Mouse (Mus musculus): ENCODE data around the gene Stac3. TPM values are rescaled to one million over a fixed set of nuclear protein-coding genes. Genes with fewer than 3 reads are reported as not detected.

Stac3 gene
- total RNA-seq, 1 experiment from 2014 or later = 1.7 TPM

Other genes starting within 250 kb of the Stac3 start
- 7.6 and 11.5 TPM in 2 replicates for gene Kif5a, start 238.3 kb upstream of the Stac3 start, total RNA-seq (2021)
- gene Dctn2, start 235.3 kb upstream of the Stac3 start, total RNA-seq (2021) = 142 and 153 TPM in 2 replicates
- 47.9 and 54.0 TPM in 2 replicates for gene Mbd6, start 212.7 kb upstream of the Stac3 start, total RNA-seq (2021)
- 81.9 and 98.4 TPM in 2 replicates for gene Mars, start 189.9 kb upstream of the Stac3 start, total RNA-seq (2021)
- gene Arhgap9, start 179.7 kb upstream of the Stac3 start, total RNA-seq (2021) = 2.1 and 15.2 TPM in 2 replicates
- gene Gli1, start 159.7 kb upstream of the Stac3 start, total RNA-seq (2021) = 3.9 and 4.7 TPM in 2 replicates
- gene Inhbe, start 147.3 kb upstream of the Stac3 start, total RNA-seq (2021) = 0.82 TPM in 1 of 2 replicates, not detected in the other
- 0.79 and 14.4 TPM in 2 replicates for gene Inhbc, start 131.3 kb upstream of the Stac3 start, total RNA-seq (2021)
- 113 TPM in 2 replicates for gene R3hdm2, start 121.4 kb upstream of the Stac3 start, total RNA-seq (2021)
- gene Ndufa4l2, start 13.3 kb downstream of the Stac3 start, total RNA-seq (2021) = 53.5 and 55.7 TPM in 2 replicates
- gene Shmt2, start 20.8 kb downstream of the Stac3 start, total RNA-seq (2021) = 50.9 and 57.3 TPM in 2 replicates
- 7.4 and 8.0 TPM in 2 replicates for gene Nxph4, start 32.9 kb downstream of the Stac3 start, total RNA-seq (2021)
- 138 and 201 TPM in 2 replicates for gene Lrp1, start 119.5 kb downstream of the Stac3 start, total RNA-seq (2021)
- gene Stat6, start 141.3 kb downstream of the Stac3 start, total RNA-seq (2021) = 75.0 and 89.4 TPM in 2 replicates
- gene Nemp1, start 165.2 kb downstream of the Stac3 start, total RNA-seq (2021) = 9.2 and 9.4 TPM in 2 replicates
- gene Nab2, start 166.9 kb downstream of the Stac3 start, total RNA-seq (2021) = 23.7 and 24.6 TPM in 2 replicates
- 1.5 and 1.9 TPM in 2 replicates for gene Myo1a, start 203.5 kb downstream of the Stac3 start, total RNA-seq (2021)
- gene Tac2, start 222.8 kb downstream of the Stac3 start, total RNA-seq (2021) = not detected in 2 replicates
- gene Zbtb39, start 237.9 kb downstream of the Stac3 start, total RNA-seq (2021) = 11.6 and 12.2 TPM in 2 replicates